31 mouse cellular contexts compared by ENCODE assay signal in genomic region chr11:94165745-94166144, GRCm38 (mm10). TPM values are rescaled to one million over a fixed set of nuclear protein-coding genes. Genes with fewer than 3 reads are reported as not detected.
DNase-seq lines count a peak whose midpoint lies in the region; ATAC-seq lines count a peak whose summit lies in the region.
"Had no signal": no experiment of that assay in that cellular context is flagged by ENCODE, and none has a peak within 500 bp of the region (broad histone marks: within the 10 kb centered on the region; RNA-seq: fewer than 3 reads in every experiment).

No protein-coding gene starts in this region.

- no peaks in the 10 kb centered on the region; the same call in 1 of the 2 replicates for H3K27me3 ChIP-seq in kidney, embryonic 14.5 days (ENCODE audit: control insufficient read depth, insufficient read depth, low read length)
- no peaks in the 10 kb centered on the region for H3K27me3 ChIP-seq in forebrain, embryonic 14.5 days (replicated peaks; ENCODE audit: control insufficient read depth, insufficient read depth, low read length)
- H3K27me3 ChIP-seq: embryonic facial prominence, embryonic 12.5 days; forebrain, embryonic 15.5 days; hindbrain, embryonic 15.5 days; limb, embryonic 13.5 days; neural tube, embryonic 15.5 days had no signal

- H3K9me3 ChIP-seq in kidney, embryonic 14.5 days (ENCODE audit: control insufficient read depth, low read length), result no peaks in the 10 kb centered on the region
- H3K9me3 ChIP-seq in forebrain, embryonic 14.5 days (replicated peaks; ENCODE audit: control insufficient read depth, low read length), result no peaks in the 10 kb centered on the region
- H3K9me3 ChIP-seq: embryonic facial prominence, embryonic 12.5 days; forebrain, embryonic 15.5 days; hindbrain, embryonic 15.5 days; limb, embryonic 13.5 days; neural tube, embryonic 15.5 days had no signal

- WGBS in kidney, embryonic 14.5 days, result 55% methylated on average over 4 of the region's 4 CpGs
- WGBS in forebrain, embryonic 14.5 days, result 72% methylated on average over 4 of the region's 4 CpGs

- H3K36me3 ChIP-seq in kidney, embryonic 14.5 days (ENCODE audit: control insufficient read depth, insufficient read depth, low read length), result no peaks in the 10 kb centered on the region
- H3K36me3 ChIP-seq in forebrain, embryonic 14.5 days (ENCODE audit: control insufficient read depth, insufficient read depth, low read length), result no peaks in the 10 kb centered on the region
- H3K36me3 ChIP-seq: embryonic facial prominence, embryonic 12.5 days; forebrain, embryonic 15.5 days; hindbrain, embryonic 15.5 days; limb, embryonic 13.5 days; neural tube, embryonic 15.5 days had no signal

- H3K9ac ChIP-seq in kidney, embryonic 14.5 days (ENCODE audit: low read depth, low read length), result no peak overlapping the region
- no peak overlapping the region for H3K9ac ChIP-seq in forebrain, embryonic 14.5 days (ENCODE audit: low read length)
- H3K9ac ChIP-seq: embryonic facial prominence, embryonic 12.5 days; forebrain, embryonic 15.5 days; hindbrain, embryonic 15.5 days; limb, embryonic 13.5 days; liver, embryonic 14.5 days; lung, embryonic 14.5 days; neural tube, embryonic 15.5 days had no signal

- no peak overlapping the region for H3K27ac ChIP-seq in kidney, embryonic 14.5 days (ENCODE audit: low read depth, low read length)
- H3K27ac ChIP-seq in forebrain, embryonic 14.5 days (ENCODE audit: low read depth, low read length), result no peak overlapping the region
- H3K27ac ChIP-seq: embryonic facial prominence, embryonic 12.5 days; forebrain, embryonic 15.5 days; gastrocnemius, adult 2 months; hindbrain, embryonic 15.5 days; limb, embryonic 13.5 days; liver, embryonic 14.5 days; neural tube, embryonic 15.5 days; stomach, postnatal 0 days had no signal

- ATAC-seq in kidney, embryonic 14.5 days (ENCODE audit: low FRiP score, low TSS enrichment), result no peak
- no peak for ATAC-seq in forebrain, embryonic 14.5 days
- ATAC-seq: forebrain, embryonic 15.5 days; inflammation-experienced regulatory T-cells, adult 6 months had no signal

- peak; percentile 81 for DNase-seq in kidney, adult 11 months
- DNase-seq in kidney, adult 8-10 months, result peak; percentile 74 to 83
- DNase-seq in kidney, postnatal 10 days, result peak; percentile 49
- DNase-seq in layer of hippocampus, postnatal 14 days (ENCODE audit: low spot score in 2 of 2), result no peak
- no peak for DNase-seq in heart, postnatal 14 days
- DNase-seq in forebrain, embryonic 14.5 days (ENCODE audit: low spot score), result no peak
- DNase-seq: adrenal gland, postnatal 25 days; cerebellum, adult 11-12 months; cerebellum, adult 9-11 months; embryo, embryonic 11 days; gastrocnemius, adult 2 months; gastrocnemius, postnatal 36 days; heart, adult 18-20 months; heart, postnatal 4 days; layer of hippocampus, adult 9-11 months; lung, embryonic 14.5 days; lung, postnatal 14 days; midbrain, embryonic 14.5 days; right cerebral cortex, adult 18-20 months; thymus, adult 18-20 months; thymus, postnatal 25 days had no signal

- H3K4me3 ChIP-seq in kidney, embryonic 14.5 days (ENCODE audit: low read length), result no peak overlapping the region
- no peak overlapping the region for H3K4me3 ChIP-seq in forebrain, embryonic 14.5 days (ENCODE audit: low read depth, low read length)
- H3K4me3 ChIP-seq: embryonic facial prominence, embryonic 12.5 days; forebrain, embryonic 15.5 days; gastrocnemius, adult 2 months; hindbrain, embryonic 15.5 days; limb, embryonic 13.5 days; neural tube, embryonic 15.5 days had no signal

- peaks cover 9% of the 10 kb centered on the region for H3K4me1 ChIP-seq in kidney, embryonic 14.5 days (ENCODE audit: control insufficient read depth, insufficient read depth, low read length)
- peaks cover 23% of the 10 kb centered on the region for H3K4me1 ChIP-seq in forebrain, embryonic 14.5 days (ENCODE audit: control insufficient read depth, insufficient read depth, low read length)

- H3K4me2 ChIP-seq in kidney, embryonic 14.5 days (replicated peaks; ENCODE audit: low read depth, low read length), result no peak overlapping the region
- H3K4me2 ChIP-seq in forebrain, embryonic 14.5 days (ENCODE audit: low read length), result no peak overlapping the region
- H3K4me2 ChIP-seq: embryonic facial prominence, embryonic 12.5 days; forebrain, embryonic 15.5 days; heart, embryonic 11.5 days; hindbrain, embryonic 15.5 days; limb, embryonic 13.5 days; lung, embryonic 14.5 days; neural tube, embryonic 15.5 days had no signal

- intact Hi-C loops in heart, postnatal 14 days (cut with DNase I), result loop anchor here (5.0 kb wide), 1 partner anchor 37 kb away; no protein-coding TSS in a partner anchor

RNA-seq across cellular contexts. Expression of gene Tob1, which starts 45.5 kb away (rescaled TPM):
- 27.2 and 36.6 TPM in 2 replicates for polyA plus RNA-seq in kidney, embryonic 14.5 days (2014; fragmentation: Nextera tagmentation; extraction: Ambion mirVana)
- 10 to 100 TPM; 32.3 to 32.4 TPM for total RNA-seq in layer of hippocampus, postnatal 14 days (2021)
- 10 to 100 TPM; 64.1 to 67.6 TPM for total RNA-seq in heart, postnatal 14 days (2021)
- polyA plus RNA-seq in forebrain, embryonic 14.5 days (2014; fragmentation: Nextera tagmentation; extraction: Ambion mirVana), result 32.4 and 37.5 TPM in 2 replicates

Comparison
In these comparisons a context has a peak if more than half of its experiments do, and no peak if none do; other contexts are left out.
1. DNase-seq: peak in kidney, adult 11 months (single experiment), kidney, adult 8-10 months (2 of 2) and kidney, postnatal 10 days (single experiment); none in layer of hippocampus, postnatal 14 days (0 of 2), heart, postnatal 14 days (0 of 2) and forebrain, embryonic 14.5 days (single experiment).